18 mouse cellular contexts compared by ENCODE assay signal in the genomic region with DNA sequence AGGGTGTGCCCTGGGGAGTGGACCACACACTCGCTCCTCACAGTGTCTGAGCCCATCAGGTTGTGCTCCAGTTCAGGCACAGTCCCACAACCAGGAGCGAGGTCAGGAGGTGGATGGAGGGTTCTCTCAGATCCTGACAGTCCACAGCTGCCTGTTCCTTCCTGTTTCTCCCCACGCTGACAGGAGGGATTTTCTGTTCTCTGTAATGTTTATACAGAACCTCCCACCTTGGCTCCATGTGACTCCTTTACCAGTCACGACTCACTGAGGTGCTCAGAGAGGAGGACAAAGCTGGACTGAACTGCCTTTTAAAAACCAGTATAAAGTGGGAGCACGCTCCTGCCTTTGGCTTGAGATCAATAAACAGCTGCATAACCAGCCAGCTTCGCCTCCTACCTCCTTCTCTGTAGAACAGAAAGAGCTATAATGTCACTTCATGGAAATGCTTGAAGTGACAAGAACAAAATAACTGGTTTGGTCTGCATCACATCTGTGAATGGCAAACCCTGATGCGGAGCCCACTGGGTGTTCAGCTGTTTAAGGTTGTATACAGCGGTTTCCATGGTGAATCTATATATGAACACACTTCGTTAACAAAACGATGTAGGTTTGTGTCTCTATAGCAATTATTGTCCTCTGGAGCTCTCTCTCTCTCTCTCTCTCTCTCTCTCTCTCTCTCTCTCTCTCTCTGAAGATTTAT.
DNase-seq lines count a peak whose midpoint lies in the region; ATAC-seq and TF ChIP-seq lines count a peak whose summit lies in the region.
"Had no signal": no experiment of that assay in that cellular context is flagged by ENCODE, and none has a peak within 500 bp of the region (broad histone marks: within the 10 kb centered on the region; RNA-seq: fewer than 3 reads in every experiment).

No protein-coding gene starts in this region.

- no peaks in the 10 kb centered on the region for H3K4me1 ChIP-seq in forebrain, embryonic 14.5 days (ENCODE audit: control insufficient read depth, insufficient read depth, low read length)
- H3K4me1 ChIP-seq in forebrain, embryonic 12.5 days: peaks cover 6% of the 10 kb centered on the region; the same call in 1 of the 2 replicates
- no peaks in the 10 kb centered on the region for H3K4me1 ChIP-seq in kidney, embryonic 14.5 days (ENCODE audit: control insufficient read depth, insufficient read depth, low read length)
- no peaks in the 10 kb centered on the region for H3K4me1 ChIP-seq in kidney, adult 2 months (ENCODE audit: control insufficient read depth, insufficient read depth, low read length)
- H3K4me1 ChIP-seq in liver, embryonic 11.5 days (replicated peaks; ENCODE audit: control insufficient read depth, insufficient read depth, low read length): peaks cover 3% of the 10 kb centered on the region

- H3K4me3 ChIP-seq in forebrain, embryonic 14.5 days (ENCODE audit: low read depth, low read length): no peak overlapping the region
- H3K4me3 ChIP-seq in forebrain, embryonic 12.5 days (replicated peaks): no peak overlapping the region
- no peak overlapping the region for H3K4me3 ChIP-seq in kidney, embryonic 14.5 days (ENCODE audit: low read length)
- no peak overlapping the region for H3K4me3 ChIP-seq in kidney, adult 2 months (ENCODE audit: insufficient read depth, low read depth, low read length)
- H3K4me3 ChIP-seq in liver, embryonic 11.5 days (ENCODE audit: low read depth, low read length): no peak overlapping the region
- H3K4me3 ChIP-seq: embryonic facial prominence, embryonic 13.5 days; hindbrain, embryonic 12.5 days; midbrain, embryonic 10.5 days; neural tube, embryonic 15.5 days had no signal

- no peak for TF ChIP-seq POLR2A in kidney, adult 2 months (IDR thresholded peaks at IDR 0.05; ENCODE audit: low read depth, low read length)

- no peak overlapping the region for H3K4me2 ChIP-seq in forebrain, embryonic 14.5 days (ENCODE audit: low read length)
- no peak overlapping the region for H3K4me2 ChIP-seq in forebrain, embryonic 12.5 days
- H3K4me2 ChIP-seq in kidney, embryonic 14.5 days (replicated peaks; ENCODE audit: low read depth, low read length): no peak overlapping the region
- no peak overlapping the region for H3K4me2 ChIP-seq in liver, embryonic 11.5 days
- H3K4me2 ChIP-seq: embryonic facial prominence, embryonic 13.5 days; hindbrain, embryonic 12.5 days; neural tube, embryonic 15.5 days had no signal

- H3K9ac ChIP-seq in forebrain, embryonic 14.5 days (ENCODE audit: low read length): no peak overlapping the region
- H3K9ac ChIP-seq in forebrain, embryonic 12.5 days: no peak overlapping the region
- no peak overlapping the region for H3K9ac ChIP-seq in kidney, embryonic 14.5 days (ENCODE audit: low read depth, low read length)
- H3K9ac ChIP-seq in liver, embryonic 11.5 days (ENCODE audit: low read depth, low read length): no peak overlapping the region
- H3K9ac ChIP-seq: embryonic facial prominence, embryonic 13.5 days; hindbrain, embryonic 12.5 days; liver, postnatal 0 days; neural tube, embryonic 15.5 days had no signal

- H3K9me3 ChIP-seq in forebrain, embryonic 14.5 days (replicated peaks; ENCODE audit: control insufficient read depth, low read length): no peaks in the 10 kb centered on the region
- H3K9me3 ChIP-seq in forebrain, embryonic 12.5 days: no peaks in the 10 kb centered on the region
- H3K9me3 ChIP-seq in kidney, embryonic 14.5 days (ENCODE audit: control insufficient read depth, low read length): no peaks in the 10 kb centered on the region
- H3K9me3 ChIP-seq in liver, embryonic 11.5 days (ENCODE audit: control insufficient read depth, low read length): no peaks in the 10 kb centered on the region
- H3K9me3 ChIP-seq: embryonic facial prominence, embryonic 13.5 days; hindbrain, embryonic 12.5 days; midbrain, embryonic 10.5 days; neural tube, embryonic 15.5 days had no signal

- TF ChIP-seq CTCF in kidney, adult 2 months (conservative IDR thresholded peaks at IDR 0.05; ENCODE audit: insufficient read depth, insufficient read length, low read depth, low read length): no peak

- H3K36me3 ChIP-seq in forebrain, embryonic 14.5 days (ENCODE audit: control insufficient read depth, insufficient read depth, low read length): no peaks in the 10 kb centered on the region
- H3K36me3 ChIP-seq in forebrain, embryonic 12.5 days (replicated peaks): no peaks in the 10 kb centered on the region
- no peaks in the 10 kb centered on the region for H3K36me3 ChIP-seq in kidney, embryonic 14.5 days (ENCODE audit: control insufficient read depth, insufficient read depth, low read length)
- no peaks in the 10 kb centered on the region for H3K36me3 ChIP-seq in kidney, adult 2 months (ENCODE audit: control insufficient read depth, insufficient read depth, low read length)
- no peaks in the 10 kb centered on the region for H3K36me3 ChIP-seq in liver, embryonic 11.5 days (ENCODE audit: control insufficient read depth, insufficient read depth, low read length)
- H3K36me3 ChIP-seq: hindbrain, embryonic 12.5 days; midbrain, embryonic 10.5 days; neural tube, embryonic 15.5 days had no signal

- H3K27ac ChIP-seq in forebrain, embryonic 14.5 days (ENCODE audit: low read depth, low read length): no peak overlapping the region
- H3K27ac ChIP-seq in forebrain, embryonic 12.5 days: no peak overlapping the region
- H3K27ac ChIP-seq in kidney, embryonic 14.5 days (ENCODE audit: low read depth, low read length): no peak overlapping the region
- H3K27ac ChIP-seq in kidney, adult 2 months (ENCODE audit: insufficient read depth, low read depth, low read length): no peak overlapping the region
- no peak overlapping the region for H3K27ac ChIP-seq in liver, embryonic 11.5 days (ENCODE audit: low read depth, low read length)
- H3K27ac ChIP-seq: embryonic facial prominence, embryonic 13.5 days; hindbrain, embryonic 12.5 days; midbrain, embryonic 10.5 days; neural tube, embryonic 15.5 days had no signal

- peak; percentile 23; the same call in 1 of the 2 replicates for ATAC-seq in forebrain, embryonic 14.5 days
- ATAC-seq in forebrain, embryonic 12.5 days (ENCODE audit: low FRiP score): no peak
- peak; percentile 60; the same call in 1 of the 2 replicates for ATAC-seq in kidney, embryonic 14.5 days (ENCODE audit: low FRiP score, low TSS enrichment)
- ATAC-seq in liver, embryonic 11.5 days (replicated peaks; ENCODE audit: low FRiP score): no peak
- ATAC-seq: intestine, postnatal 0 days; liver, postnatal 0 days had no signal

- no peak for DNase-seq in forebrain, embryonic 14.5 days (ENCODE audit: low spot score)
- no peak for DNase-seq in kidney, adult 2 months
- peak; percentile 78 for DNase-seq in right cerebral cortex, adult 18-20 months
- no peak for DNase-seq in right cerebral cortex, postnatal 14 days
- no peak for DNase-seq in liver, embryonic 11.5 days (ENCODE audit: low spot score)
- DNase-seq in gastrocnemius, postnatal 10 days: no peak
- DNase-seq: adrenal gland, postnatal 14 days; cerebellum, adult 8-10 months; liver, postnatal 0 days; lung, postnatal 36 days had no signal

- no peaks in the 10 kb centered on the region for H3K27me3 ChIP-seq in forebrain, embryonic 14.5 days (replicated peaks; ENCODE audit: control insufficient read depth, insufficient read depth, low read length)
- peaks cover 2% of the 10 kb centered on the region; the same call in 1 of the 2 replicates for H3K27me3 ChIP-seq in forebrain, embryonic 12.5 days
- H3K27me3 ChIP-seq in kidney, embryonic 14.5 days (ENCODE audit: control insufficient read depth, insufficient read depth, low read length): no peaks in the 10 kb centered on the region
- no peaks in the 10 kb centered on the region for H3K27me3 ChIP-seq in kidney, adult 2 months (replicated peaks; ENCODE audit: control insufficient read depth, insufficient read depth, low read length)
- no peaks in the 10 kb centered on the region for H3K27me3 ChIP-seq in liver, embryonic 11.5 days (replicated peaks; ENCODE audit: control insufficient read depth, insufficient read depth, low read length)
- H3K27me3 ChIP-seq: CH12.LX; embryonic facial prominence, embryonic 13.5 days; neural tube, embryonic 15.5 days had no signal

- 47% methylated on average over 10 of the region's 10 CpGs for WGBS in forebrain, embryonic 14.5 days
- 66% methylated on average over 10 of the region's 10 CpGs for WGBS in forebrain, embryonic 12.5 days
- WGBS in kidney, embryonic 14.5 days: 57% methylated on average over 10 of the region's 10 CpGs
- WGBS in kidney, adult 2 months: 57% methylated on average over 10 of the region's 10 CpGs
- 70% methylated on average over 10 of the region's 10 CpGs for WGBS in liver, embryonic 11.5 days

Comparison
In these comparisons a context has a peak if more than half of its experiments do, and no peak if none do; other contexts are left out.
1. ATAC-seq: peak in forebrain, embryonic 14.5 days (single experiment) and kidney, embryonic 14.5 days (single experiment); none in forebrain, embryonic 12.5 days (single experiment) and liver, embryonic 11.5 days (single experiment).